Mouse (Mus musculus) bone marrow, adult 2 months (tissue): ENCODE measurements around the gene Aoc3.

Source experiments
- CTCF ChIP-seq: fragments of 200-500 bp; IDR thresholded peaks from 2 replicates; pipeline ENCODE4 v1.5.1; 2011; ENCODE audit warnings: low read length, control low read depth; ENCODE audit not compliant: control insufficient read depth, insufficient read depth
- POLR2A ChIP-seq: fragments of 200-500 bp; IDR thresholded peaks from 2 replicates; pipeline ENCODE4 v1.6.1; 2011; ENCODE audit warnings: low read depth, mild to moderate bottlenecking, control low read depth, low read length, borderline replicate concordance; ENCODE audit not compliant: control insufficient read depth

- TF ChIP-seq POLR2A = no peak
- no peak for TF ChIP-seq CTCF
Observed at GRCm38 (mm10) chr11:101334023-101334422, 3.6 kb downstream of the Aoc3 start.
